Mouse (Mus musculus): ENCODE results near the gene Notum. TPM values are rescaled to one million over a fixed set of nuclear protein-coding genes. Genes with fewer than 3 reads are reported as not detected.

Notum gene
- polyA plus RNA-seq, 1 experiment from 2014 or later, result 7.4 TPM

GRCm38 (mm10) chr11:120693461-120693860 lies 32.5 kb upstream of the Notum start:
- DNase-seq (ENCODE audit: low spot score) (no peak), ATAC-seq (replicated peaks; ENCODE audit: low FRiP score, low read depth) (no peak)
- peaks cover 26% of the 10 kb centered on the region for H3K36me3 ChIP-seq (ENCODE audit: insufficient read depth, low read length)
- H3K27ac ChIP-seq, result peak overlapping the region; percentile 14; the same call in 1 of the 2 replicates
- no peaks in the 10 kb centered on the region for H3K27me3 ChIP-seq (ENCODE audit: insufficient read depth, low read length)
- H3K4me2 ChIP-seq (ENCODE audit: low read length), result no peak overlapping the region
- TF ChIP-seq CTCF (IDR thresholded peaks at IDR 0.05; ENCODE audit: low read depth), result no peak
- 79% methylated on average over 3 of the region's 3 CpGs for WGBS
- no peak overlapping the region for H3K4me3 ChIP-seq (replicated peaks; ENCODE audit: low read depth, low read length)
- peaks cover 13% of the 10 kb centered on the region for H3K4me1 ChIP-seq (replicated peaks; ENCODE audit: insufficient read depth, low read length)
- H3K9me3 ChIP-seq (replicated peaks; ENCODE audit: low read length), result no peaks in the 10 kb centered on the region
- no peak overlapping the region for H3K9ac ChIP-seq (ENCODE audit: low read depth, low read length)

- H3K9ac ChIP-seq (ENCODE audit: low read depth, low read length), result no peak overlapping the region
- no peaks in the 10 kb centered on the region for H3K9me3 ChIP-seq (replicated peaks; ENCODE audit: low read length)
- H3K36me3 ChIP-seq (ENCODE audit: insufficient read depth, low read length), result peaks cover 30% of the 10 kb centered on the region
- WGBS, result 85% methylated on average over 4 of the region's 4 CpGs
- peaks cover 12% of the 10 kb centered on the region for H3K4me1 ChIP-seq (replicated peaks; ENCODE audit: insufficient read depth, low read length)
- no peak for TF ChIP-seq CTCF (IDR thresholded peaks at IDR 0.05; ENCODE audit: low read depth)
- H3K4me2 ChIP-seq (ENCODE audit: low read length), result no peak overlapping the region
- DNase-seq (ENCODE audit: low spot score) (no peak), ATAC-seq (replicated peaks; ENCODE audit: low FRiP score, low read depth) (no peak)
- no peak overlapping the region for H3K4me3 ChIP-seq (replicated peaks; ENCODE audit: low read depth, low read length)
- no peaks in the 10 kb centered on the region for H3K27me3 ChIP-seq (ENCODE audit: insufficient read depth, low read length)
- H3K27ac ChIP-seq, result peak overlapping the region; percentile 14; the same call in 1 of the 2 replicates
Observed at GRCm38 (mm10) chr11:120692471-120693011, 31.6 kb upstream of the Notum start.

- Histone ChIP-seq H3K4me3 (replicated peaks; ENCODE audit: low read depth, low read length) (no peak overlapping the region), H3K27ac (no peak overlapping the region), H3K27me3 (ENCODE audit: insufficient read depth, low read length) (no peaks in the 10 kb centered on the region), H3K36me3 (ENCODE audit: insufficient read depth, low read length) (peaks cover 34% of the 10 kb centered on the region), H3K4me2 (ENCODE audit: low read length) (no peak overlapping the region), H3K9ac (ENCODE audit: low read depth, low read length) (no peak overlapping the region), H3K9me3 (replicated peaks; ENCODE audit: low read length) (no peaks in the 10 kb centered on the region), H3K4me1 (replicated peaks; ENCODE audit: insufficient read depth, low read length) (no peaks in the 10 kb centered on the region; the same call in 1 of the 2 replicates)
- ATAC-seq (replicated peaks; ENCODE audit: low FRiP score, low read depth), result no peak
- TF ChIP-seq CTCF (IDR thresholded peaks at IDR 0.05; ENCODE audit: low read depth), result no peak
- DNase-seq (ENCODE audit: low spot score), result no peak
- WGBS, result 81% methylated on average over 3 of the region's 3 CpGs
Observed at GRCm38 (mm10) chr11:120689365-120689764, 28.4 kb upstream of the Notum start.

GRCm38 (mm10) chr11:120686650-120687272 lies 25.8 kb upstream of the Notum start:
- Histone ChIP-seq H3K9ac (ENCODE audit: low read depth, low read length) (no peak overlapping the region), H3K4me1 (replicated peaks; ENCODE audit: insufficient read depth, low read length) (no peaks in the 10 kb centered on the region), H3K9me3 (replicated peaks; ENCODE audit: low read length) (no peaks in the 10 kb centered on the region), H3K27ac (no peak overlapping the region), H3K4me3 (replicated peaks; ENCODE audit: low read depth, low read length) (no peak overlapping the region), H3K36me3 (ENCODE audit: insufficient read depth, low read length) (peaks cover 43% of the 10 kb centered on the region), H3K27me3 (ENCODE audit: insufficient read depth, low read length) (no peaks in the 10 kb centered on the region), H3K4me2 (ENCODE audit: low read length) (no peak overlapping the region)
- no peak for ATAC-seq (replicated peaks; ENCODE audit: low FRiP score, low read depth)
- DNase-seq (ENCODE audit: low spot score), result no peak
- TF ChIP-seq CTCF (IDR thresholded peaks at IDR 0.05; ENCODE audit: low read depth), result no peak
- WGBS, result 72% methylated on average over 20 of the region's 20 CpGs

GRCm38 (mm10) chr11:120684660-120685059 lies 23.7 kb upstream of the Notum start:
- DNase-seq (ENCODE audit: low spot score) (no peak), ATAC-seq (replicated peaks; ENCODE audit: low FRiP score, low read depth) (no peak)
- Histone ChIP-seq H3K36me3 (ENCODE audit: insufficient read depth, low read length) (peaks cover 39% of the 10 kb centered on the region), H3K4me2 (ENCODE audit: low read length) (no peak overlapping the region), H3K4me3 (replicated peaks; ENCODE audit: low read depth, low read length) (no peak overlapping the region), H3K9me3 (replicated peaks; ENCODE audit: low read length) (no peaks in the 10 kb centered on the region), H3K27ac (no peak overlapping the region), H3K9ac (ENCODE audit: low read depth, low read length) (no peak overlapping the region), H3K27me3 (ENCODE audit: insufficient read depth, low read length) (no peaks in the 10 kb centered on the region), H3K4me1 (replicated peaks; ENCODE audit: insufficient read depth, low read length) (no peaks in the 10 kb centered on the region)
- TF ChIP-seq CTCF (IDR thresholded peaks at IDR 0.05; ENCODE audit: low read depth), result no peak
- WGBS, result 86% methylated on average over 2 of the region's 2 CpGs

GRCm38 (mm10) chr11:120684086-120684485 lies 23.1 kb upstream of the Notum start:
- Histone ChIP-seq H3K4me3 (replicated peaks; ENCODE audit: low read depth, low read length) (no peak overlapping the region), H3K9ac (ENCODE audit: low read depth, low read length) (no peak overlapping the region), H3K27ac (no peak overlapping the region), H3K4me2 (ENCODE audit: low read length) (no peak overlapping the region), H3K36me3 (ENCODE audit: insufficient read depth, low read length) (peaks cover 38% of the 10 kb centered on the region; the same call in 1 of the 2 replicates), H3K4me1 (replicated peaks; ENCODE audit: insufficient read depth, low read length) (no peaks in the 10 kb centered on the region), H3K9me3 (replicated peaks; ENCODE audit: low read length) (no peaks in the 10 kb centered on the region), H3K27me3 (ENCODE audit: insufficient read depth, low read length) (no peaks in the 10 kb centered on the region)
- no peak for DNase-seq (ENCODE audit: low spot score)
- TF ChIP-seq CTCF (IDR thresholded peaks at IDR 0.05; ENCODE audit: low read depth), result no peak
- no peak for ATAC-seq (replicated peaks; ENCODE audit: low FRiP score, low read depth)
- WGBS, result 69% methylated on average over 2 of the region's 2 CpGs

Measured in kidney, postnatal 0 days (tissue).